ENCODE assay signal across 11 mouse cellular contexts in the genomic region with DNA sequence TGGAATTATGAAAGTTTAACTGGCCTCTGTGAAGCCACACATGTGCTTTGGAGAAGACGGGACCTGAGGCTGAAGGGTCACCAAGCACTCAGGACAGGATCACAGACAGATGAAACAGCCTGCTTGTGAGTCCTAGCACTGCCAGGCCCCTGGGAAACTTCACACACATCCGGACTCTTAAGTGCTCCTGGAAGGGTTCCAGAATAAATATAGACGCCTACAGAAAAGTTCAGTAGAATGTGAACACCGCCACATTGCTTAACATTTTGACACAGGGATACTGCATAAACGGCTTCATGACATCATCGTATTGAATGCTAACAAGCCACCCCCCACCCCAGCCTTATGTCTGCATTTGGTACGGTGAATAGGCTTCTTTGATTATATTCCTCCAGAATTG.
DNase-seq lines count a peak whose midpoint lies in the region; ATAC-seq lines count a peak whose summit lies in the region.
"Had no signal": no experiment of that assay in that cellular context is flagged by ENCODE, and none has a peak within 500 bp of the region (broad histone marks: within the 10 kb centered on the region; RNA-seq: fewer than 3 reads in every experiment).

No protein-coding gene starts in this region.

- H3K36me3 ChIP-seq in hindbrain, embryonic 16.5 days (ENCODE audit: control insufficient read depth, insufficient read depth, low read length), result no peaks in the 10 kb centered on the region
- H3K36me3 ChIP-seq in hindbrain, embryonic 10.5 days, result no peaks in the 10 kb centered on the region
- H3K36me3 ChIP-seq in intestine, embryonic 15.5 days, result no peaks in the 10 kb centered on the region
- H3K36me3 ChIP-seq: forebrain, embryonic 15.5 days; hindbrain, embryonic 13.5 days had no signal

- no peaks in the 10 kb centered on the region for H3K27me3 ChIP-seq in hindbrain, embryonic 16.5 days (replicated peaks; ENCODE audit: control insufficient read depth, insufficient read depth, low read length)
- H3K27me3 ChIP-seq in hindbrain, embryonic 10.5 days (ENCODE audit: insufficient read depth, poor library complexity, severe bottlenecking), result no peaks in the 10 kb centered on the region
- H3K27me3 ChIP-seq in intestine, embryonic 15.5 days (replicated peaks), result no peaks in the 10 kb centered on the region
- H3K27me3 ChIP-seq: forebrain, embryonic 15.5 days; hindbrain, embryonic 13.5 days had no signal

- H3K27ac ChIP-seq in hindbrain, embryonic 16.5 days (ENCODE audit: low read depth, low read length), result no peak overlapping the region
- no peak overlapping the region for H3K27ac ChIP-seq in hindbrain, embryonic 10.5 days
- no peak overlapping the region for H3K27ac ChIP-seq in intestine, embryonic 15.5 days
- H3K27ac ChIP-seq: forebrain, embryonic 15.5 days; hindbrain, embryonic 13.5 days; macrophage had no signal

- no peak overlapping the region for H3K4me2 ChIP-seq in hindbrain, embryonic 16.5 days (ENCODE audit: low read length)
- no peak overlapping the region for H3K4me2 ChIP-seq in intestine, embryonic 15.5 days (replicated peaks)
- H3K4me2 ChIP-seq: forebrain, embryonic 15.5 days; hindbrain, embryonic 13.5 days had no signal

- intact Hi-C loops in left cerebral cortex, postnatal 14 days (cut with DNase I), result no loop called here

- no peaks in the 10 kb centered on the region for H3K4me1 ChIP-seq in hindbrain, embryonic 16.5 days (ENCODE audit: control insufficient read depth, insufficient read depth, low read depth, low read length)
- no peaks in the 10 kb centered on the region for H3K4me1 ChIP-seq in hindbrain, embryonic 10.5 days (replicated peaks)
- H3K4me1 ChIP-seq in intestine, embryonic 15.5 days (replicated peaks), result peaks cover 7% of the 10 kb centered on the region; the same call in 1 of the 2 replicates
- H3K4me1 ChIP-seq: forebrain, embryonic 15.5 days had no signal

- DNase-seq in hindbrain, embryonic 10.5 days (ENCODE audit: low spot score), result no peak
- peak; percentile 20 for DNase-seq in forelimb bud, embryonic 11.5 days (ENCODE audit: low read depth, low spot score)
- peak; percentile 19 for DNase-seq in lung, postnatal 25 days (ENCODE audit: low spot score)
- DNase-seq in left cerebral cortex, postnatal 14 days (ENCODE audit: low spot score in 2 of 2), result no peak
- DNase-seq in thymus, postnatal 4 days, result no peak

- peaks cover 7% of the 10 kb centered on the region for H3K9me3 ChIP-seq in hindbrain, embryonic 16.5 days (ENCODE audit: control insufficient read depth, low read length)
- no peaks in the 10 kb centered on the region for H3K9me3 ChIP-seq in hindbrain, embryonic 10.5 days
- no peaks in the 10 kb centered on the region for H3K9me3 ChIP-seq in intestine, embryonic 15.5 days
- H3K9me3 ChIP-seq: forebrain, embryonic 15.5 days had no signal

- 0 out of 2 replicates have a peak, but pooled peaks have one; percentile 37 for ATAC-seq in hindbrain, embryonic 16.5 days
- ATAC-seq in intestine, embryonic 15.5 days, result peak; percentile 71
- ATAC-seq: activated CD4-positive, CD25-positive, alpha-beta regulatory T cell, adult 4 months; forebrain, embryonic 15.5 days had no signal

- no peak overlapping the region for H3K4me3 ChIP-seq in hindbrain, embryonic 16.5 days (ENCODE audit: low read length)
- H3K4me3 ChIP-seq in hindbrain, embryonic 10.5 days, result no peak overlapping the region
- no peak overlapping the region for H3K4me3 ChIP-seq in intestine, embryonic 15.5 days (replicated peaks)
- H3K4me3 ChIP-seq: forebrain, embryonic 15.5 days; hindbrain, embryonic 13.5 days had no signal

- H3K9ac ChIP-seq in hindbrain, embryonic 16.5 days (ENCODE audit: low read depth, low read length), result no peak overlapping the region
- no peak overlapping the region for H3K9ac ChIP-seq in intestine, embryonic 15.5 days
- H3K9ac ChIP-seq: forebrain, embryonic 15.5 days; hindbrain, embryonic 13.5 days had no signal

- WGBS in hindbrain, embryonic 16.5 days, result 70% methylated on average over 7 of the region's 7 CpGs
- 80% methylated on average over 7 of the region's 7 CpGs for whole genome bisulfite sequencing in hindbrain, embryonic 10.5 days
- WGBS in intestine, embryonic 15.5 days, result 27% methylated on average over 7 of the region's 7 CpGs

Comparison
In these comparisons a context has a peak if more than half of its experiments do, and no peak if none do; other contexts are left out.
1. DNase-seq: peak in forelimb bud, embryonic 11.5 days (single experiment) and lung, postnatal 25 days (single experiment); none in hindbrain, embryonic 10.5 days (single experiment), left cerebral cortex, postnatal 14 days (0 of 2) and thymus, postnatal 4 days (single experiment).